Mouse (Mus musculus) olfactory bulb, adult 2 months (tissue): ENCODE data around the gene Cabcoco1. TPM values are rescaled to one million over a fixed set of nuclear protein-coding genes. Genes with fewer than 3 reads are reported as not detected.
A peak's percentile ranks its signal among the peaks of the same experiment; 100 is the strongest.

ENCODE experiments used
- H3K27ac ChIP-seq: fragments of 200-500 bp; 2 replicates; pipeline ENCODE4 v1.5.1; 2012; ENCODE audit warnings: low read depth, low read length; ENCODE audit not compliant: insufficient read depth
- H3K4me1 ChIP-seq: fragments of 200-500 bp; 2 replicates; pipeline ENCODE4 v1.6.1; 2012; ENCODE audit warnings: low read length; ENCODE audit not compliant: control insufficient read depth, insufficient read depth
- H3K4me3 ChIP-seq: fragments of 200-500 bp; 2 replicates; pipeline ENCODE4 v1.5.1; 2012; ENCODE audit warnings: mild to moderate bottlenecking, low read depth, low read length, moderate library complexity; ENCODE audit not compliant: insufficient read depth
- CTCF ChIP-seq: fragments of 200-500 bp; IDR thresholded peaks from 2 replicates; pipeline ENCODE4 v1.5.1; 2012; ENCODE audit warnings: low read depth, mild to moderate bottlenecking, low read length, moderate library complexity; ENCODE audit not compliant: insufficient read depth
- POLR2A ChIP-seq: fragments of 200-500 bp; IDR thresholded peaks from 2 replicates; pipeline ENCODE4 v1.6.1; 2012; ENCODE audit warnings: mild to moderate bottlenecking, low read depth, low read length, moderate library complexity; ENCODE audit not compliant: insufficient read depth
- WGBS: fragments of 180-500 bp; shearing (Covaris S2); methylation state at CpG from one replicate; pipeline ENCODE4 v1.1.7; 2018; 5-methylcytosine and 5-hydroxymethylcytosine counted together
- polyA plus RNA-seq: library from polyadenylated mRNA; stranded (reverse); fragments of >200 nt; gene quantifications from 2 replicates; pipeline ENCODE4 v1.2.4, GENCODE M21; 2012; ENCODE audit warnings: low replicate concordance; ENCODE audit not compliant: missing spikeins, insufficient read depth, insufficient read length

Cabcoco1 gene
- polyA plus RNA-seq, 1 experiment, result not detected

- H3K4me3 ChIP-seq, result no peak overlapping the region
- no peaks in the 10 kb centered on the region for H3K4me1 ChIP-seq
- no peak overlapping the region for H3K27ac ChIP-seq
- TF ChIP-seq CTCF (no peak), POLR2A (no peak)
- 90% methylated on average over 8 of the region's 8 CpGs for WGBS
These were observed 68.9 kb downstream of the Cabcoco1 start for GRCm38 (mm10) chr10:68472799-68473198.

DNA sequence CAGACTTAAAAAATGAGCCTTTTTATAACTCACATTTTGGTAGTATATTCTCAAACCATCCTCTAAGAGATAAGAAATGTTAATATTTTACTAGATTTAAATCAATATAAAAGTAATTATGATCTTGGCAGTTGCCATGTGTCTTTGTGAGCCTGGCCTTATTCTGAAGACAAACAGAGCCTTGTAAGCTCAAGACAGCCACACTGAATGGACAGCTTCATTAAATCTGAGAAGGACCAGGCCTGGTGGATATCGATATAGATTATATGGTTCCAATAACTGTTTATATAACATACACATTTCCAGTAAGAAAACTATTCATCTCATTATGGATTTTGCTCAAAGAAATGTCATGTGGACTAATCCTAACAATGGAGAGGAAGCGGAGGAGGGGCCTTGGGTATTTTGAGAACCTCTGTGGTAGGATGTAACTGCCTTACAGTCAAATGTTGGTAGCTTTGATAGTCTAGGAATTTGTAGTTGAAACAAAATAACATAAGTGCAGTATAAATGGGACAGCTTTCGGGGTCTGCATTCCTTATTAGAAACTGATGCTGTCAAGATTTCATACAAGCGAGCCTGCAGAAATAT lies 75.9 kb downstream of the Cabcoco1 start:
- TF ChIP-seq POLR2A, result no peak
- TF ChIP-seq CTCF, result no peak
- no peaks in the 10 kb centered on the region for H3K4me1 ChIP-seq
- WGBS, result 93% methylated on average over 4 of the region's 4 CpGs
- H3K27ac ChIP-seq, result no peak overlapping the region
- no peak overlapping the region for H3K4me3 ChIP-seq

DNA sequence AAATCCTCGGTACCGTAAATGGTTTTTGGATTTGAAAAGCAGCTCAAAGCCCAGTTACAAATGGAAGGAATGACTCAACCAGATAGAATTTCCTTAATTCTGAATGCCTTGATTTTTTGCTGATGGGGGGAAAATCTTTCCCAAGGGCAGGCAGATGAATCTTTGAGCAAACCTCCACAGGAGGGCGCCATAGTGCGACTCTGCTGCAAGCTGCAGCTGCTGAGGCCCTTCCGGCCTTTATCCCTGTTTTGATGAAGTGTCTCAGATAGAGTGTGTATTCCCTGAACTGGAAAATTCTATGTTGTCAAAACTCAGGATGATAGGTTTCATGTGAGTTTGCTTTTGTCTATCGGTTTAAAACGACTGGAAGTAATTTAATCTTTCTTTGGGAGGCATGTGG lies 76.8 kb downstream of the Cabcoco1 start:
- WGBS, result 44% methylated on average over 7 of the region's 7 CpGs
- peak; percentile 49; the same call in 1 of the 2 replicates for TF ChIP-seq CTCF
- no peak for TF ChIP-seq POLR2A
- H3K4me3 ChIP-seq, result no peak overlapping the region
- no peak overlapping the region for H3K27ac ChIP-seq
- H3K4me1 ChIP-seq, result no peaks in the 10 kb centered on the region

- peaks cover 3% of the 10 kb centered on the region; the same call in 1 of the 2 replicates for H3K4me1 ChIP-seq
- TF ChIP-seq POLR2A (no peak), CTCF (no peak)
- 88% methylated on average over 11 of the region's 11 CpGs for WGBS
- no peak overlapping the region for H3K27ac ChIP-seq
- no peak overlapping the region for H3K4me3 ChIP-seq
These were observed 81.9 kb downstream of the Cabcoco1 start for GRCm38 (mm10) chr10:68459784-68460183.

- WGBS, result 95% methylated on average over 7 of the region's 7 CpGs
- Histone ChIP-seq H3K4me1 (peaks cover 3% of the 10 kb centered on the region; the same call in 1 of the 2 replicates), H3K27ac (no peak overlapping the region), H3K4me3 (no peak overlapping the region)
- TF ChIP-seq POLR2A (no peak), CTCF (no peak)
These were observed 84.7 kb downstream of the Cabcoco1 start for GRCm38 (mm10) chr10:68457019-68457418.

DNA sequence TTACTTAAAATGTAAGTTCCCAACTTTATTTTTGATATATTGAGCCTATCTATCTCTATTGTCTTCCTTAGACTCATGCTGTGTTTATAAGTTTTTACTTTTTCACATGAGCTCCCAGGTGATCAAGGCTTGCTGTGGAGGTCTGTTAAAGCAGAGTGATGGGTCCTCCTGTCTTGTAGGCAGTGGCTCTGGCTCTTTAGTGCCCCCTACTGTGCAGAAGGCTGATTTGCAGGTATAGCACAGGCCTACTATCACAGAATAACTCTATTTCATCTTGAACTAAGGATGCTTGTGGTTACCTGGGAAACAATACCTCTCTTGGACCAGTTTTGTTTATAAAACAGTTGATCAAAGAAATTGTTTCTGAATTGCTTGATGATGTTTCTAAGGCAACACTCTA lies 87.2 kb downstream of the Cabcoco1 start:
- Histone ChIP-seq H3K4me1 (peaks cover 3% of the 10 kb centered on the region; the same call in 1 of the 2 replicates), H3K27ac (no peak overlapping the region)
- TF ChIP-seq CTCF, result no peak
- no peak for TF ChIP-seq POLR2A

DNA sequence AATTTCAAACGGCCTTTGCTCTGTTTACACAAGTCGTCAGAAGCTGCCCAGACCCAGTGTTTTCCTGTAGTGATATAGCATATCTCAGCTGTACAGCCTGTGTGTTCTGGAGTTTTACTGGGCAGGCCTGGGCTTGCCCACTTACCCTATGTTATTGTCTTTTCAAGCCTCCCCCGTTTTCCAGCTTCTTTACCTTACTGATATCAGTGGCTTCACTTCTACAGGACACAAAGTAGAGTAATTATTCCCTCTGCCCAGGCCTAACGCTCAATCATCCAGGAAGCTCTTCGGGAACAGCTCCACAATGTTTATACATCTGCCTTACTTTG lies 94.9 kb downstream of the Cabcoco1 start:
- no peak overlapping the region for H3K4me3 ChIP-seq
- TF ChIP-seq POLR2A (no peak), CTCF (no peak)
- no peaks in the 10 kb centered on the region; the same call in 1 of the 2 replicates for H3K4me1 ChIP-seq
- no peak overlapping the region for H3K27ac ChIP-seq
- WGBS, result 76% methylated on average over 5 of the region's 5 CpGs

More for the DNA sequence above, 87.2 kb downstream of the Cabcoco1 start:
- H3K4me3 ChIP-seq, result no peak overlapping the region

DNA sequence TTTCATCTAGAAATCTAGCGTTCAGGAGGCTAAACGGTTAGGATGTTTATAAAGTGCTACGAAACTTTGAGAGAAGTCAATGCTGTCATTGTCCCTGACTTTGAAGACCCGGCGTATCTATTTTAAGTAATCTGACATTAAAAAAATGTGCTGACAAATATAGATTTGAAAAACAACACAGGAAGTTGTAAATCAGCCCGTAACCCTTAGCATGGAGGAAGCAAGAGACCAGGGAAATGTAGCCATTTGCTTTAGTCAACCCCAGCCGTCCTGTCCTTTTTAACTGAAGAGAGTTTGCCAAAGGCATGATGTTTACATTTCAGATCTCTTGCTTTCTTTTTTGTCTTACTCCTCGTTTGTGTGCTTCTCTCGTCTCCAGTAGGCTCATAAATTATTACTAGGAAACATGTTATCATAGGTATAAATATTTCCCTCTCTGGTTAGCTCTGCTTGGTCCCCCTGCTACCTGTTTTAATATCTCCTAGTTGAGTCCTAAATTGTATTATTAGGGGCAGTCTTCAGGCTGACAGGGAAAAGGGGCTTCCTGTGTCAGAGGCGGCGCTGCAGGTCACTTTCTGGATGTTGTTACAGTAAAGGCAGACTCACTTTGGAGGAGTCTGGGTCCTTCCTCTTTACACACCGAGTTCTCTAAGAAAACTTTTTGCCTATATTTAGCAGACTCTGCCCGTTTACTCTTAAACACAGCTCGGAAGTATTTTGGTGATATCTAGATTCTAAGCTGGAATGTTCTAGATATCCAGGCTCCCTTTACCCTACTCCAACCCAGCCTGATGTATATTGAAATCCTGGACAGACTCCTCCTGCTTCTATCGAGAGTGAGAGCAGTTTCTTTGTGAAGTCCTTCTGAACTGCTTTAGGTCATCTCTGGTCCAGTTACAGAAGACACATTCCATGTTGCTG lies 95.6 kb downstream of the Cabcoco1 start:
- no peaks in the 10 kb centered on the region; the same call in 1 of the 2 replicates for H3K4me1 ChIP-seq
- 76% methylated on average over 15 of the region's 15 CpGs for WGBS
- TF ChIP-seq CTCF (no peak), POLR2A (no peak)
- H3K27ac ChIP-seq, result no peak overlapping the region
- H3K4me3 ChIP-seq, result no peak overlapping the region

DNA sequence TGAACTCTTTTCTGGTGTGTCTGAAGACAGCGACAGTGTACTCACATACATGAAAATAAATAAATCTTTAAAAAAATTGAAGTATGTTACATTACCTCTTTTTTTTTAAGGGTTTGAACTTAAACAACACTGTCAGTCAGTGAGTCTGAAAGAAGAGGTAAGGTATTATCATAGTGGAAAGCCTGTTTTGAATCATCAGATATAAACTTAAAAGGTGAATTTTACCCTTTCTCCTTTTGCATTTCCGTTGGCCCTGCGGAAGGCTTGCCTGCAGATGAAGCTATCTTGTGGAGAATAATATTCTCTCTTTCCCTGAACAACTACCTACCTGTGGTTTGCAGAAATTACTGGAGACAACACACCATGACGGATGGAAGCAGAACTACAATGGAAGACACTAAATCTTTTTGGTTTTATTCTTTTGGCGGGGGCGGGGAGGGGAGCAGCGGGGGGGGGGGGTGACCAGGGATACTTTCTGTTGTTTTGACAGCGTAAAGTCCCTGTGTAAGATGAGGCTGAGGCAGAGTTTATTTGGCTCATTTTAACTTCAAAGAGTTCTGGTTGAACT lies 96.4 kb downstream of the Cabcoco1 start:
- H3K27ac ChIP-seq, result no peak overlapping the region
- H3K4me1 ChIP-seq, result no peaks in the 10 kb centered on the region; the same call in 1 of the 2 replicates
- no peak for TF ChIP-seq POLR2A
- TF ChIP-seq CTCF, result no peak
- 83% methylated on average over 8 of the region's 8 CpGs for WGBS
- no peak overlapping the region for H3K4me3 ChIP-seq
